Comparison of ENCODE assay signal across 20 mouse cellular contexts in genomic region chr1:89080371-89080770, GRCm38 (mm10). TPM values are rescaled to one million over a fixed set of nuclear protein-coding genes. Genes with fewer than 3 reads are reported as not detected.
"Had no signal": no experiment of that assay in that cellular context is flagged by ENCODE, and none has a peak within 500 bp of the region (broad histone marks: within the 10 kb centered on the region; RNA-seq: fewer than 3 reads in every experiment).

No protein-coding gene starts in this region.

- H3K4me3 ChIP-seq: layer of hippocampus, adult 2 months; left cerebral cortex, adult 2 months; liver, embryonic 13.5 days; neural tube, embryonic 12.5 days; neural tube, embryonic 15.5 days had no signal

- H3K9me3 ChIP-seq: liver, embryonic 13.5 days; neural tube, embryonic 12.5 days; neural tube, embryonic 15.5 days had no signal

- H3K27me3 ChIP-seq: liver, embryonic 13.5 days; neural tube, embryonic 12.5 days; neural tube, embryonic 15.5 days had no signal

- ATAC-seq: intestine, embryonic 16.5 days had no signal

- H3K9ac ChIP-seq: liver, embryonic 13.5 days; neural tube, embryonic 12.5 days; neural tube, embryonic 15.5 days had no signal

- H3K36me3 ChIP-seq: liver, embryonic 13.5 days; neural tube, embryonic 15.5 days had no signal

- H3K4me2 ChIP-seq: liver, embryonic 13.5 days; midbrain, embryonic 11.5 days; neural tube, embryonic 12.5 days; neural tube, embryonic 15.5 days had no signal

- DNase-seq: layer of hippocampus, adult 9-11 months; liver, embryonic 13.5 days; lung, adult 2 months; lung, postnatal 14 days; lung, postnatal 4 days; midbrain, embryonic 14.5 days; right cerebral cortex, adult 18-20 months; right cerebral cortex, postnatal 14 days; thymus, adult 2 months; thymus, postnatal 14 days; thymus, postnatal 4 days had no signal

- H3K27ac ChIP-seq: kidney, postnatal 0 days; layer of hippocampus, adult 2 months; left cerebral cortex, adult 2 months; liver, embryonic 13.5 days; neural tube, embryonic 12.5 days; neural tube, embryonic 15.5 days; stomach, postnatal 0 days had no signal

RNA-seq across cellular contexts. Expression of gene Sh3bp4, which starts 10.2 kb away (rescaled TPM):
- total RNA-seq: megakaryocyte-erythroid progenitor cell, adult 5-6 weeks had no signal
